Mouse (Mus musculus) embryonic fibroblast, embryonic 13.5 days (primary cell): Measurements from ENCODE around the gene Ergic1.

Source experiments
- CTCF ChIP-seq: IDR thresholded peaks from 2 replicates; pipeline ENCODE4 v1.5.1; 2011; ENCODE audit warnings: mild to moderate bottlenecking, control low read depth, low read length, moderate library complexity, borderline replicate concordance; ENCODE audit not compliant: insufficient read depth
- POLR2A ChIP-seq: IDR thresholded peaks from 2 replicates; pipeline ENCODE4 v1.6.1; 2011; ENCODE audit warnings: low read depth, mild to moderate bottlenecking, control low read depth, low read length, moderate library complexity

DNA sequence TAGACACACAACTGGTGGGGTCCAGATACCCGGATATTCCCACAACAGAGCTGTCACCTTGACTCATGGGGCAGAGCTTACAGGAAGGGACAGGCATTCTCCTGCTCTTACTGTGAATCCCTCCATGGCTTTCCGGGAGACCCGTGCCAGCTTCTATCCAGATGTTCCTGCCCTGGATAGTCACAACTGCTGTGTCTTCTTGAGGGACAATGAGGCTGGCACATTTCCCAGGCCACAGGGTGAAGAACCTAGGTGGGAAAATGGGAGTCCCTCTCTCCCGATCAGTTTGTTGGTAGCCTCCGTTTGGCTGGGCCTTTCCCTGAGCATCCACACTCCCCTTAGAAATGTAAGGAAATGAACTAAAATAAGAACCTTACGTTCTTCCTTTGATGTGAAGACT, 32.5 kb upstream of the Ergic1 start:
- TF ChIP-seq CTCF (no peak), POLR2A (no peak)
